ENCODE assay signal across 10 mouse cellular contexts in genomic region chr17:15831810-15832209, GRCm38 (mm10). TPM values are rescaled to one million over a fixed set of nuclear protein-coding genes. Genes with fewer than 3 reads are reported as not detected.
DNase-seq lines count a peak whose midpoint lies in the region; ATAC-seq lines count a peak whose summit lies in the region.
"Had no signal": no experiment of that assay in that cellular context is flagged by ENCODE, and none has a peak within 500 bp of the region (broad histone marks: within the 10 kb centered on the region; RNA-seq: fewer than 3 reads in every experiment).

No protein-coding gene starts in this region.

- H3K36me3 ChIP-seq in intestine, embryonic 14.5 days (ENCODE audit: control insufficient read depth, insufficient read depth, low read length): no peaks in the 10 kb centered on the region
- H3K36me3 ChIP-seq in intestine, embryonic 15.5 days: no peaks in the 10 kb centered on the region
- H3K36me3 ChIP-seq in intestine, embryonic 16.5 days (ENCODE audit: control insufficient read depth, insufficient read depth, low read length): no peaks in the 10 kb centered on the region
- H3K36me3 ChIP-seq in splenic B cell, adult 2 months (ENCODE audit: control insufficient read depth, insufficient read depth, low read length, poor library complexity, severe bottlenecking): no peaks in the 10 kb centered on the region
- H3K36me3 ChIP-seq: embryonic facial prominence, embryonic 12.5 days; limb, embryonic 15.5 days had no signal

- no peaks in the 10 kb centered on the region for H3K9me3 ChIP-seq in intestine, embryonic 14.5 days (ENCODE audit: control insufficient read depth, low read length)
- H3K9me3 ChIP-seq in intestine, embryonic 15.5 days: no peaks in the 10 kb centered on the region
- H3K9me3 ChIP-seq in intestine, embryonic 16.5 days (ENCODE audit: control insufficient read depth, low read length): no peaks in the 10 kb centered on the region
- H3K9me3 ChIP-seq: embryonic facial prominence, embryonic 12.5 days; limb, embryonic 15.5 days had no signal

- 0 out of 2 replicates have a peak overlapping the region, but pooled peaks have one; percentile 38 for H3K27ac ChIP-seq in intestine, embryonic 14.5 days (ENCODE audit: low read depth)
- no peak overlapping the region for H3K27ac ChIP-seq in intestine, embryonic 15.5 days
- H3K27ac ChIP-seq in intestine, embryonic 16.5 days (ENCODE audit: low read length): peak overlapping the region; percentile 5; the same call in 1 of the 2 replicates

- H3K9ac ChIP-seq in intestine, embryonic 14.5 days (ENCODE audit: low read length): no peak overlapping the region
- no peak overlapping the region for H3K9ac ChIP-seq in intestine, embryonic 15.5 days
- H3K9ac ChIP-seq in intestine, embryonic 16.5 days (ENCODE audit: low read depth, low read length): no peak overlapping the region

- peaks cover 3% of the 10 kb centered on the region; the same call in 1 of the 2 replicates for H3K4me1 ChIP-seq in intestine, embryonic 14.5 days (replicated peaks; ENCODE audit: control insufficient read depth, insufficient read depth, low read length)
- H3K4me1 ChIP-seq in intestine, embryonic 15.5 days (replicated peaks): peaks cover 10% of the 10 kb centered on the region; the same call in 1 of the 2 replicates
- peaks cover 10% of the 10 kb centered on the region for H3K4me1 ChIP-seq in intestine, embryonic 16.5 days (ENCODE audit: control insufficient read depth, insufficient read depth, low read length)

- H3K4me2 ChIP-seq in intestine, embryonic 14.5 days (ENCODE audit: low read length): peak overlapping the region; percentile 13; the same call in 1 of the 2 replicates
- no peak overlapping the region for H3K4me2 ChIP-seq in intestine, embryonic 15.5 days (replicated peaks)
- H3K4me2 ChIP-seq in intestine, embryonic 16.5 days (ENCODE audit: low read depth, low read length): no peak overlapping the region

- ATAC-seq in intestine, embryonic 14.5 days (replicated peaks; ENCODE audit: low FRiP score, low TSS enrichment, low read depth): 0 out of 2 replicates have a peak, but pooled peaks have one; percentile 1
- ATAC-seq in intestine, embryonic 15.5 days: no peak
- no peak for ATAC-seq in intestine, embryonic 16.5 days
- no peak for ATAC-seq in frontal cortex, adult (ENCODE audit: low TSS enrichment)

- 0 out of 2 replicates have a peak, but pooled peaks cover 4% of the 10 kb centered on the region for H3K27me3 ChIP-seq in intestine, embryonic 14.5 days (replicated peaks; ENCODE audit: control insufficient read depth, insufficient read depth, low read length)
- H3K27me3 ChIP-seq in intestine, embryonic 15.5 days (replicated peaks): no peaks in the 10 kb centered on the region
- H3K27me3 ChIP-seq in intestine, embryonic 16.5 days (replicated peaks; ENCODE audit: control insufficient read depth, insufficient read depth, low read length): 0 out of 2 replicates have a peak, but pooled peaks cover 2% of the 10 kb centered on the region
- H3K27me3 ChIP-seq in splenic B cell, adult 2 months (ENCODE audit: control insufficient read depth, insufficient read depth, low read length, poor library complexity, severe bottlenecking): no peaks in the 10 kb centered on the region
- H3K27me3 ChIP-seq: embryonic facial prominence, embryonic 12.5 days; limb, embryonic 15.5 days had no signal

- DNase-seq in intestine, embryonic 14.5 days (ENCODE audit: low spot score): peak; percentile 72
- peak; percentile 80 for DNase-seq in CD4-positive, CD25-positive, alpha-beta regulatory T cell, adult 2 months (ENCODE audit: low read depth, low spot score)
- peak; percentile 56 for DNase-seq in T-cell, adult 2 months (ENCODE audit: low spot score)
- peak; percentile 70 for DNase-seq in splenic B cell, adult 2 months (ENCODE audit: low read depth, low spot score)
- DNase-seq in frontal cortex, postnatal 10 days (ENCODE audit: low spot score in 2 of 2): no peak

- no peak overlapping the region for H3K4me3 ChIP-seq in intestine, embryonic 14.5 days (ENCODE audit: low read depth, low read length)
- no peak overlapping the region for H3K4me3 ChIP-seq in intestine, embryonic 15.5 days (replicated peaks)
- no peak overlapping the region for H3K4me3 ChIP-seq in intestine, embryonic 16.5 days (ENCODE audit: low read length)

- WGBS in intestine, embryonic 14.5 days: 20% methylated on average over 8 of the region's 8 CpGs
- WGBS in intestine, embryonic 15.5 days: 21% methylated on average over 8 of the region's 8 CpGs
- 21% methylated on average over 8 of the region's 8 CpGs for WGBS in intestine, embryonic 16.5 days

RNA-seq across cellular contexts. Expression of gene Rgmb, which starts 1.0 kb away (rescaled TPM):
- 54.0 and 56.3 TPM in 2 replicates for polyA plus RNA-seq in intestine, embryonic 14.5 days (2014; fragmentation: Nextera tagmentation; extraction: Ambion mirVana)
- polyA plus RNA-seq in intestine, embryonic 15.5 days (2015; fragmentation: Nextera tagmentation; extraction: Ambion mirVana): 30.5 and 32.5 TPM in 2 replicates
- 17.8 and 24.8 TPM in 2 replicates for polyA plus RNA-seq in intestine, embryonic 16.5 days (2015; fragmentation: Nextera tagmentation; extraction: Ambion mirVana)

Comparison
In these comparisons a context has a peak if more than half of its experiments do, and no peak if none do; other contexts are left out.
1. DNase-seq: peak in intestine, embryonic 14.5 days (single experiment), CD4-positive, CD25-positive, alpha-beta regulatory T cell, adult 2 months (single experiment), T-cell, adult 2 months (single experiment) and splenic B cell, adult 2 months (single experiment); none in frontal cortex, postnatal 10 days (0 of 2).